Mouse (Mus musculus) forebrain, embryonic 16.5 days (tissue): ENCODE data around the gene Zfp174. TPM values are rescaled to one million over a fixed set of nuclear protein-coding genes. Genes with fewer than 3 reads are reported as not detected.

Source experiments
- ATAC-seq: fragments of 200-750 bp; cut with Nextera tagmentation; 2 replicates; pipeline ENCODE4 v1.8.0; 2017; ENCODE audit warnings: mild to moderate bottlenecking, moderate library complexity
- H3K27ac ChIP-seq: fragments of 300-500 bp; sonication (generic); 2 replicates; pipeline ENCODE4 v1.5.1; 2014; ENCODE audit warnings: low read length, control low read depth
- H3K27me3 ChIP-seq: fragments of 300-500 bp; sonication (generic); replicated peaks from 2 replicates; pipeline ENCODE4 v1.6.1; 2014; ENCODE audit warnings: low read length; ENCODE audit not compliant: control insufficient read depth, insufficient read depth
- H3K36me3 ChIP-seq: fragments of 300-500 bp; sonication (generic); 2 replicates; pipeline ENCODE4 v1.6.1; 2014; ENCODE audit not compliant: control insufficient read depth, insufficient read depth
- H3K4me1 ChIP-seq: fragments of 300-500 bp; sonication (generic); replicated peaks from 2 replicates; pipeline ENCODE4 v1.6.1; 2014; ENCODE audit warnings: low read length; ENCODE audit not compliant: control insufficient read depth, insufficient read depth
- H3K4me2 ChIP-seq: fragments of 300-500 bp; sonication (generic); 2 replicates; pipeline ENCODE4 v1.6.1; 2014; ENCODE audit warnings: mild to moderate bottlenecking, low read length, control low read depth
- H3K4me3 ChIP-seq: fragments of 300-500 bp; sonication (generic); replicated peaks from 2 replicates; pipeline ENCODE4 v1.5.1; 2014; ENCODE audit warnings: mild to moderate bottlenecking, low read length, control low read depth
- H3K9ac ChIP-seq: fragments of 300-500 bp; sonication (generic); replicated peaks from 2 replicates; pipeline ENCODE4 v1.6.1; 2014; ENCODE audit warnings: low read depth, low read length, control low read depth
- H3K9me3 ChIP-seq: fragments of 300-500 bp; sonication (generic); 2 replicates; pipeline ENCODE4 v1.6.1; 2016; ENCODE audit warnings: low read length; ENCODE audit not compliant: control insufficient read depth
- WGBS: fragments of 180-500 bp; shearing (Covaris S2); extraction: QIAGEN DNeasy Blood & Tissue Kit; methylation state at CpG from one replicate; pipeline ENCODE4 v1.1.7; 2014; 5-methylcytosine and 5-hydroxymethylcytosine counted together
- polyA plus RNA-seq: library from polyadenylated mRNA; unstranded; fragments of >200 nt; fragmentation: Nextera tagmentation; extraction: Ambion mirVana; gene quantifications from 2 replicates; pipeline ENCODE4 v1.2.1, GENCODE M21; 2015

Zfp174 gene
- polyA plus RNA-seq, 1 experiment from 2014 or later = 3.1 TPM

DNA sequence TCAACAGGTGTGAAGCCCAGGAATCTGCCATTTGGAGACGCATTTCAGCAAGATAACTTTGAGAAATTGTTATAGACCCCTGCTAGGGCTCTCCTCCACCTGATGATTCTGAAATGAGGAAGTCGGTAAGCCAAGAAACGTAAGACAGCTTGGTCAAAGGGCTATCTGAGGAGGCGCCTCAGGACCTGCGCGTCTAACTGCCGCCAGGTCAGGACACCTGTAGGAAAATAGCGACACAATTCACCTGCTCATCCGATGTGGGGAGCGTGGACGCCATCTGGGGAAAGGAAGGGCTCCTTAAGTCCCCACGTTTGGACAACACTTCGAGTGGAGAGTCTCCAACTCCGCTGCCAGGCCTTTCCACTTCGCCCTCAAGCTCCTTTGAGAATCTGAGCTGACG is 24.7 kb downstream of the Zfp174 start:
- Histone ChIP-seq H3K36me3 (0 out of 2 replicates have a peak, but pooled peaks cover 2% of the 10 kb centered on the region), H3K27me3 (no peaks in the 10 kb centered on the region), H3K9me3 (no peaks in the 10 kb centered on the region), H3K9ac (peak overlapping the region; percentile 65), H3K27ac (no peak overlapping the region), H3K4me3 (peak overlapping the region; percentile 63), H3K4me1 (peaks cover 15% of the 10 kb centered on the region), H3K4me2 (peak overlapping the region; percentile 74)
- 1% methylated on average over 16 of the region's 16 CpGs for WGBS
- no peak for ATAC-seq

DNA sequence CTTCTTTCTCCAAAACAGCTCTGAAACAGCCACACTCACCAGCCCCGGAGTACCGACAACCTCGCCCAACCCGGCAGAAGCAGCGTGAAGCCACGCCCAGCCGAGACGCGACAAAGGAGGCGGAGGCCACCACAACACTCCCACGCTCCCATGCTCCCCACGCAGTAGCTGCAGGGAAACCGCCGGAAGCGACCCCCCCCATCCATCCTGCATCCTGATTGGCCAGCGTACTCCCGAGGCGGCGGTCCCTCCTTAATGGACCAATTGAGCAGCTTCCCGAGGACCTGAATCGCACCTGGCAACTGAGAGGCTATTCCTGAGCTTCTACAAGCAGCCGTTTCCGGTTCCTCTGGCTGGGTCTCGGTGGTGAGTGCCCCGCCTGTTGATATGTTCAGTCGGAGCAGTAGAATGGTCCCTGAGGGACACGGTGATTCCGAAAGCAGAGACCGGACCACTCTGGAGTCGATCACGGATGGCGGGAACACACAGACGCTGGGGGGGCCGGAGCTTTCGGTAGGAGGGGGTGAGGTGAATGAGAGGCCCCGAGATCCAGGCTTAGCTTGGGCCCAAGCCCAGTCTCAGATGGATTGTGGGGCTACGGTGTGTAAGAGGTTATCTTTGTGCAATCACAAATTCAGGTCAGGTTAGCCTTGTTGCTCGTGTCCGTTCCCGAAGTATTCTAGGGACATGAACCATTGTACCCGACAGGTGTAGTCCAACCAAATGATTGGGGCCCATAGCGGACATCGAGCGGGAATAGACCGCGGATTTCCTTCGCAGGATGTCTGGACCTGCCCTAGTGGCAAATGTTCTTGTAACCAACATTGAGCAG is 25.4 kb downstream of the Zfp174 start, which contains the start of gene Naa60:
Gene Naa60 (plus strand): TSS at position 160 of the 832 bp plus-strand sequence.
- Histone ChIP-seq H3K4me3 (peak within 1 kb of the TSS; percentile 63), H3K9ac (peak within 1 kb of the TSS; percentile 65), H3K36me3 (0 out of 2 replicates have a peak, but pooled peaks cover 2% of the 10 kb centered on the region), H3K27me3 (no peaks in the 10 kb centered on the region), H3K27ac (0 out of 2 replicates have a peak within 1 kb of the TSS, but pooled peaks have one; percentile 34), H3K4me2 (peak within 1 kb of the TSS; percentile 74), H3K4me1 (peaks cover 15% of the 10 kb centered on the region), H3K9me3 (no peaks in the 10 kb centered on the region)
- ATAC-seq = peak; percentile 99
- 5% methylated on average over 47 of the region's 47 CpGs for WGBS

DNA sequence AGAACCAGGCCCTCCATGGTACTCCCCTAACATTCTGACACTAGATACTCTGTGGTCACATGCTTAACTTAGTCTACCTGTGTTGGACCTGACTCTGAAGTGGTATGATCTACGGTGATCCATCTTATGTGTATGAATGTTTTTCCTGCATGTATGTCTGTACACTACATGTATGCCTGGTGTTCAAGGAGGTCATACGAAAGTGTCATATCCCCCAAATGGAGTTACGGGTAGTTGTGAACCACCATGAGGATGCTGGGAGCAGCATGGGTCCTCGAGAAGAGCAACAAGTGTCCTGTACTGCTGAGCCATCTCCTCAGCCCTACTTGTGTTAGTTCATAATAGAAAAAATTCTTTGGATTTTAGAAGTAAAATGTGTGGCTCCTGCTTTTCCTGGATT is 29.3 kb downstream of the Zfp174 start:
- Histone ChIP-seq H3K27ac (no peak overlapping the region), H3K4me3 (no peak overlapping the region), H3K9ac (no peak overlapping the region), H3K4me2 (no peak overlapping the region), H3K27me3 (no peaks in the 10 kb centered on the region), H3K4me1 (peaks cover 12% of the 10 kb centered on the region), H3K36me3 (0 out of 2 replicates have a peak, but pooled peaks cover 2% of the 10 kb centered on the region), H3K9me3 (no peaks in the 10 kb centered on the region)
- 94% methylated on average over 4 of the region's 4 CpGs for WGBS
- ATAC-seq = no peak

DNA sequence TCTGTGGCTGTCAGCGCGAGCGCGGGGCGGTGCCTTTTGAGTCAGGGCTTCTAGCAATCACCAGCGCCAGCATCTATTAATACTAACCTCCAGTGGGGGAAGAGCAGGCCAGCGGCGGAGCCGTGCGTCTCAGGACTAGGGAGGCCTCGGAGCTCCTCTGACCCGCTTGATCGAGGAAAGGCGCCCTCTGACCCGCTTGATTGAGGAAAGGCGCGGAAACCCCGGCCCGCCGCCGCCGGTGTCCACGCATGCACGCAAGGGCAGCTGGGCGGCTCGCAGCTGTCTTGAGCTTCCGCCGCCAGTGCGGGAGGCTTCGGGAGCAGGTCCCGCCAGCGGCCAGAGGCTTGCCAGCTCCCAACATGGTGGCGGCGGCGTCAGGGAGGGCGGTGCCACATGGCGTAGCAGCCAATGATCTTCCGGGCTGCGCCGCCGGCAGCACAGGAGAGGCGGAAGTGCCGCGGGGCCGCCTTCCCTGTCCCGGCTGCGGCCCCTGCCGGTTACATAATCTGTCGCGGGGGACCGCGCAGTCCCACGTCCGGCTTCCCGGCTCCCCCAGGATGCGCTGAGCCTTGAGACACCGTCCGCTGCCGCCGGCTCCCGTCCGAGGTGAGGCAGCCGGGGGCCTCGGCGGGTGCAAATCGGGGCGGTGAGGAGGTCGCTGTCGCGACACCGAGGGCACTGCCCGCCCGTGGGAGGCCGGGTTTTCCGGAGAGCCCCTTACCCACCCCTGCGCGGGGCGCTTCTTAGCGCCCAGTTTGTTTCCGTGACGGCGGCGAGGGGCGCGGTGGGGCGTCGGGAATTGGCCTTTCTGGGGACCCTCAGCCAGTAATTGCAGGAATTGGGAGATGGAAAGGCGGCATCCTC is 37.4 kb downstream of the Zfp174 start, which contains the start of the genes Zfp597 and Gm20695:
Gene Zfp597 (minus strand): TSS at position 361 of the 864 bp plus-strand sequence.
Gene Gm20695 (plus strand): TSS at position 448 of the 864 bp plus-strand sequence.
- Histone ChIP-seq H3K27me3 (no peaks in the 10 kb centered on the region), H3K4me3 (peak within 1 kb of the TSS; percentile 73), H3K4me1 (peaks cover 11% of the 10 kb centered on the region), H3K4me2 (peak within 1 kb of the TSS; percentile 74), H3K27ac (peak within 1 kb of the TSS; percentile 95), H3K36me3 (no peaks in the 10 kb centered on the region), H3K9ac (peak within 1 kb of the TSS; percentile 91), H3K9me3 (no peaks in the 10 kb centered on the region)
- WGBS = under 1% methylated on average over 87 of the region's 88 CpGs
- peak; percentile 99 for ATAC-seq

DNA sequence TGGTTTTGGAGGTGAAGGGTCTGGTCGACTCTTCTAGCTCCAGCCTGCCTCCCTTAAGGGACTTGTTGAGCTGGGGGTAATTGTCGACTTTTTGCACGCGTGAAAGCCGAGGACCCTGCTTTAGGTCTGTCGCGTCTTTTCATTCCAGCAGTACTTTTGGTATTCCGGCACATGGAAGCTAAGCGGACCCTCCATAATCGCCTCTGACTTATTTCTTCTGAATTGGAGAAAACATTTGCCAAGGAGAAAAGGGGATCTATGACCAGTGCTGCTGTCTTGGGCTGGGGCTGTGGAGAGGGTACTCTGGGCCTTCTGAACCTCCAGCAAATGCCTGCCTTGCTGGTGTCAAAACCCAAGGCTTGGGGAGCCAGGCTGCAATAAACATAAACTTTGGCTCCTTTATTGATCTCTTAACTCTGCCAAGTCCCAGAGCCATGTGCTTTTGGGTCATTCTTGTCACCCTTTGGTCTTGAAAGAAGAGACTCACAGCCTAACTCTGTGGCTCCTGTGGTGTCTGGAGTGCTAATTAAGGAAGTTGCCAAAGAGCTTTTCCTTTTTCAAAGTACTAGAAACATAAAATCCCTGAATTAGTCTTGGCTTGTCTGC is 38.1 kb downstream of the Zfp174 start:
- Histone ChIP-seq H3K36me3 (no peaks in the 10 kb centered on the region), H3K4me1 (peaks cover 11% of the 10 kb centered on the region)
- ATAC-seq = peak; percentile 15

DNA sequence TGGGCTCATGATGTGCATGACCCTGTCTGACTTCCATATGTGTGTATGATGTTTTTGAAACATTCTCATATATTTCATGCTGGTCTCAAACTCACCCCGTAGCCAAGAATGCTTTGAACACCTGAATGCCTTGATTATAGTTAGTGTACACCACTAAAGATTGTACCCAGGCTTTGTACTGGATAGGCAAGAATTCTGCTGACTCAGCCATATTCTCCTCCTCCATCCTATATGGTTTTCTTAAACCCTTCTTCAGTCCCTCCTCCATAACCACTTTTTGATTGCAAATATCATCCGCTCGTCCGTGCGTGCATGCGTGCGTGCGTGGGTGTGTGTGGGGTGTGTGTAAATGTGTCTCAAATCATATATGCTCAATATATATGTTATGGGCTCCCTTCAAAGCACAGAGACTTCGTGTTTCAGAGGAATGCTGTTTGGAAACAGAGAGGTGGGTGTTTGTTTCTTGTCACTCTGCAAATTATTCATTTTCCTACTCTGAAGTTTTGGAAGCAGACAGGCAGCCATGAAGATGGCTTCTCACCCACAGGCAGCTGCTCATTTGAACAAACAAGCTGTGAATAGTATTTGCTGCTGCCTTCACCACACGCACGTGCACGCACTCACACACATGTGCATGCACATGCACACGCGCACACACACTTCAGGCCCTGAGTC is 44.7 kb downstream of the Zfp174 start:
- no peaks in the 10 kb centered on the region for H3K27me3 ChIP-seq
- ATAC-seq = no peak
- peaks cover 6% of the 10 kb centered on the region; the same call in 1 of the 2 replicates for H3K36me3 ChIP-seq
- H3K4me1 ChIP-seq = no peaks in the 10 kb centered on the region
- no peak overlapping the region for H3K4me3 ChIP-seq
- H3K4me2 ChIP-seq = no peak overlapping the region
- no peak overlapping the region for H3K9ac ChIP-seq
- H3K9me3 ChIP-seq = no peaks in the 10 kb centered on the region
- 95% methylated on average over 14 of the region's 14 CpGs for WGBS
- no peak overlapping the region for H3K27ac ChIP-seq

More for the DNA sequence above, 38.1 kb downstream of the Zfp174 start:
- Histone ChIP-seq H3K9me3 (no peaks in the 10 kb centered on the region), H3K4me3 (peak overlapping the region; percentile 73), H3K4me2 (peak overlapping the region; percentile 74), H3K27ac (no peak overlapping the region; the same call in 1 of the 2 replicates), H3K27me3 (no peaks in the 10 kb centered on the region), H3K9ac (peak overlapping the region; percentile 91)
- 2% methylated on average over 10 of the region's 10 CpGs for WGBS

DNA sequence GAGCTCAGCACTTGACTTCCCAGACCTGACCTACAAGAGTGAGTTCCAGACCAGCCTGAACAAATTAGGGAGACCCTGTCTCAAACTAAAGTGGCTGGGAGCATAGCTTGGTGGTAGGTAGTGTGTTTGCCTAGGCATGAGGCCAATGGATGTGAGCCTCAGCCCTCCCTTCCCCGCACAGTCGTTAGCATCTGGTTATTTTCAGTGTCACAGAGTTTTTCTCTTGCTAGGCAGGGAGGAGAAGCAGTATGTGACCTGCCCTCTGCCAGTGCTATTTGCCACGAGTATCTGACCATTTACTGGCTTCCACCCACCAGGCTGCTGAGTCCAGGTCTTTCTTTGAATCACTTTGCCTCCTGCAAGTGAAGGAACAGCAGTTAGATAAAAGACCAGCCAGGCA is 46.7 kb downstream of the Zfp174 start:
- Histone ChIP-seq H3K27ac (no peak overlapping the region), H3K36me3 (peaks cover 19% of the 10 kb centered on the region; the same call in 1 of the 2 replicates)
- 77% methylated on average over 3 of the region's 3 CpGs for WGBS

DNA sequence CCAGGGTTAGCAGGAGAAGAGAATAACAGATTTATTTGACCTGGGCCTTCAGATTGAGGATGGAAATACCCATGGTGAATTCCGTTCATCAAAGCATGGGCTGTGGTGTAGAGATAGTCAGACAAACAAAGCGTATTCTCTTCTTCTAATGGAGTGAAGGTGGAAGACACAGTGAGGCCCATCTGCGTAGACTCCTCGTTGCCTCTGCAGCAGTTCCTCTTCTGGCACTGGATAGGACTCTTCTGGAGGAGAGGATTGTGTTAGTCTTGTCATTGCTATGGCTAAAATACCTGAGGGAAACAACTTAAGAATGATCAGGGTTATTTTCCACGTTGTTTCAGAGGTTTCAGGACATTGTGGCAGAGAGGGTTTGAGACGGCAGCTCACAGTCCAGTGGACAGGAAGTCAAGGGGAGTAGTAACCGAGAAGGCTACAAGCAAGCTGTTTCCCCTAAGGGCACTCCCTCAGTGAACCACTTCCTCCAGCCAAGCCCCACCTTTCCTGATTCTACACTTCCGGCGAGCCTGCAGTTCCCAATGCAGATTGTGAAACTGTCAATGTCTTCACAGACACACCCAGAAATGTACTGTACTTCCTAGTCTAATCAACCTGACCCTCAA is 48.2 kb downstream of the Zfp174 start:
- Histone ChIP-seq H3K9ac (no peak overlapping the region), H3K27ac (no peak overlapping the region), H3K9me3 (no peaks in the 10 kb centered on the region), H3K4me3 (no peak overlapping the region), H3K36me3 (peaks cover 19% of the 10 kb centered on the region), H3K4me1 (no peaks in the 10 kb centered on the region), H3K27me3 (no peaks in the 10 kb centered on the region), H3K4me2 (no peak overlapping the region)
- ATAC-seq = no peak
- WGBS = 89% methylated on average over 9 of the region's 9 CpGs

More for the DNA sequence above, 46.7 kb downstream of the Zfp174 start:
- Histone ChIP-seq H3K4me1 (no peaks in the 10 kb centered on the region), H3K27me3 (no peaks in the 10 kb centered on the region), H3K4me2 (no peak overlapping the region), H3K4me3 (no peak overlapping the region), H3K9me3 (no peaks in the 10 kb centered on the region), H3K9ac (no peak overlapping the region)
- ATAC-seq = no peak
